Mouse (Mus musculus): Measurements from ENCODE around the gene Ociad2.

Ociad2 gene

GRCm38 (mm10) chr5:73306486-73306885 lies 34.3 kb downstream of the Ociad2 start:
- no peak for DNase-seq (ENCODE audit: low spot score in 2 of 2)

- DNase-seq (ENCODE audit: low spot score in 2 of 2) = no peak
These were observed 36.3 kb downstream of the Ociad2 start for GRCm38 (mm10) chr5:73304507-73304906.

- no peak for DNase-seq (ENCODE audit: low spot score in 2 of 2)
These were observed 39.1 kb downstream of the Ociad2 start for GRCm38 (mm10) chr5:73301601-73302307.

- no peak for DNase-seq (ENCODE audit: low spot score in 2 of 2)
These were observed 44.9 kb downstream of the Ociad2 start for GRCm38 (mm10) chr5:73295916-73296315.

GRCm38 (mm10) chr5:73295016-73295415 lies 45.8 kb downstream of the Ociad2 start:
- DNase-seq (ENCODE audit: low spot score in 2 of 2) = no peak

- DNase-seq (ENCODE audit: low spot score in 2 of 2) = no peak
These were observed 47.4 kb downstream of the Ociad2 start for GRCm38 (mm10) chr5:73293458-73293827.

GRCm38 (mm10) chr5:73292502-73293457 lies 48.0 kb downstream of the Ociad2 start, which contains the start of gene Ociad1:
Gene Ociad1, plus strand, starts transcription at chr5:73292784.
- DNase-seq (ENCODE audit: low spot score in 2 of 2) = peak; percentile 93 to 96

GRCm38 (mm10) chr5:73289900-73290299 lies 50.9 kb downstream of the Ociad2 start:
- DNase-seq (ENCODE audit: low spot score in 2 of 2) = no peak

GRCm38 (mm10) chr5:73286603-73287002 lies 54.2 kb downstream of the Ociad2 start:
- no peak for DNase-seq (ENCODE audit: low spot score in 2 of 2)

GRCm38 (mm10) chr5:73285470-73285978 lies 55.3 kb downstream of the Ociad2 start:
- no peak for DNase-seq (ENCODE audit: low spot score in 2 of 2)

- no peak for DNase-seq (ENCODE audit: low spot score in 2 of 2)
These were observed 56.8 kb downstream of the Ociad2 start for GRCm38 (mm10) chr5:73284046-73284445.

- DNase-seq (ENCODE audit: low spot score in 2 of 2) = no peak
These were observed 60.3 kb downstream of the Ociad2 start for GRCm38 (mm10) chr5:73280567-73280850.

GRCm38 (mm10) chr5:73279732-73280566 lies 60.9 kb downstream of the Ociad2 start:
- no peak for DNase-seq (ENCODE audit: low spot score in 2 of 2)

- DNase-seq (ENCODE audit: low spot score in 2 of 2) = no peak
These were observed 61.6 kb downstream of the Ociad2 start for GRCm38 (mm10) chr5:73279190-73279589.

- no peak for DNase-seq (ENCODE audit: low spot score in 2 of 2)
These were observed 65.9 kb downstream of the Ociad2 start for GRCm38 (mm10) chr5:73274941-73275340.

- no peak for DNase-seq (ENCODE audit: low spot score in 2 of 2)
These were observed 67.7 kb downstream of the Ociad2 start for GRCm38 (mm10) chr5:73273171-73273570.

Measured in spleen, postnatal 10 days (tissue).